Mouse (Mus musculus) liver, postnatal 0 days (tissue): ENCODE data around the gene Tubb4a. TPM values are rescaled to one million over a fixed set of nuclear protein-coding genes. Genes with fewer than 3 reads are reported as not detected.
A peak's percentile ranks its signal among the peaks of the same experiment; 100 is the strongest.
"Not testable (repeated sequence)": the region's sequence is repeated elsewhere in the genome, so short reads cannot be mapped to it uniquely, and the experiment has no call there.

Source experiments
- ATAC-seq: fragments of 200-750 bp; cut with Nextera tagmentation; 2 replicates; pipeline ENCODE4 v1.8.0; 2017; ENCODE audit warnings: mild to moderate bottlenecking, moderate library complexity
- DNase-seq: peaks from one replicate; pipeline ENCODE4 v3.0.0-alpha.2; 2016
- H3K27ac ChIP-seq: fragments of 300-500 bp; sonication (generic); 2 replicates; pipeline ENCODE4 v1.5.1; 2014; ENCODE audit warnings: antibody characterized with exemption, moderate library complexity, mild to moderate bottlenecking, low read depth
- H3K27me3 ChIP-seq: fragments of 300-500 bp; sonication (generic); 2 replicates; pipeline ENCODE4 v1.6.1; 2014; ENCODE audit warnings: low read length, control low read depth, mixed read lengths; ENCODE audit not compliant: insufficient read depth
- H3K36me3 ChIP-seq: fragments of 300-500 bp; sonication (generic); replicated peaks from 2 replicates; pipeline ENCODE4 v1.6.1; 2014; ENCODE audit warnings: mild to moderate bottlenecking, control low read depth, low read length, moderate library complexity, mixed read lengths; ENCODE audit not compliant: insufficient read depth
- H3K4me1 ChIP-seq: fragments of 300-500 bp; sonication (generic); 2 replicates; pipeline ENCODE4 v1.6.1; 2014; ENCODE audit warnings: antibody characterized with exemption, mild to moderate bottlenecking, control low read depth; ENCODE audit not compliant: insufficient read depth
- H3K4me2 ChIP-seq: fragments of 300-500 bp; sonication (generic); 2 replicates; pipeline ENCODE4 v1.6.1; 2014; ENCODE audit warnings: low read depth, mild to moderate bottlenecking, low read length, moderate library complexity, mixed read lengths
- H3K4me3 ChIP-seq: fragments of 300-500 bp; sonication (generic); 2 replicates; pipeline ENCODE4 v1.5.1; 2014; ENCODE audit warnings: low read depth, low read length
- H3K9ac ChIP-seq: fragments of 300-500 bp; sonication (generic); replicated peaks from 2 replicates; pipeline ENCODE4 v1.6.1; 2014; ENCODE audit warnings: mild to moderate bottlenecking, moderate library complexity
- H3K9me3 ChIP-seq: fragments of 300-500 bp; sonication (generic); 2 replicates; pipeline ENCODE4 v1.6.1; 2016; ENCODE audit warnings: mild to moderate bottlenecking, control low read depth, low read length, mixed read lengths
- CTCF ChIP-seq: sonication (generic); IDR thresholded peaks from 2 replicates; pipeline ENCODE4 v1.5.1; 2016; ENCODE audit warnings: antibody characterized with exemption, low read depth
- EP300 ChIP-seq: IDR thresholded peaks from 2 replicates; pipeline ENCODE4 v1.6.1; 2016; ENCODE audit warnings: antibody characterized with exemption, low read depth, mild to moderate bottlenecking
- WGBS: fragments of 180-500 bp; shearing (Covaris S2); extraction: QIAGEN DNeasy Blood & Tissue Kit; methylation state at CpG from one replicate; pipeline ENCODE4 v1.1.7; 2014; ENCODE audit not compliant: insufficient replicate concordance; 5-methylcytosine and 5-hydroxymethylcytosine counted together
- polyA plus RNA-seq: library from polyadenylated mRNA; unstranded; fragments of >200 nt; fragmentation: Nextera tagmentation; extraction: Ambion mirVana; gene quantifications from 2 replicates; pipeline ENCODE4 v1.2.1, GENCODE M21; 2015

Tubb4a gene
- 0.23 and 0.30 TPM in 2 replicates for polyA plus RNA-seq

- TF ChIP-seq EP300 (no peak), CTCF (no peak)
- H3K27ac ChIP-seq = no peak within 1 kb of the TSS
- 6% methylated on average over 31 of the region's 31 CpGs for WGBS
- no peaks in the 10 kb centered on the region for H3K36me3 ChIP-seq
- DNase-seq = no peak
- no peak within 1 kb of the TSS for H3K9ac ChIP-seq
- peaks cover 5% of the 10 kb centered on the region for H3K4me1 ChIP-seq
- peak within 1 kb of the TSS; percentile 38; the same call in 1 of the 2 replicates for H3K4me2 ChIP-seq
- peaks cover 21% of the 10 kb centered on the region for H3K27me3 ChIP-seq
- no peak for ATAC-seq
- H3K4me3 ChIP-seq = no peak within 1 kb of the TSS
- no peaks in the 10 kb centered on the region for H3K9me3 ChIP-seq
Measured at GRCm38 (mm10) chr17:57087049-57087832, at the start of gene Tubb4a. TSS of gene Tubb4a (minus strand) at chr17:57087782.

GRCm38 (mm10) chr17:57135635-57136034 is 48.1 kb upstream of the Tubb4a start:
- DNase-seq (no peak), ATAC-seq (no peak)
- Histone ChIP-seq H3K4me1 (no peaks in the 10 kb centered on the region), H3K9me3 (no peaks in the 10 kb centered on the region), H3K36me3 (no peaks in the 10 kb centered on the region), H3K9ac (no peak overlapping the region), H3K4me2 (no peak overlapping the region), H3K27ac (no peak overlapping the region), H3K27me3 (no peaks in the 10 kb centered on the region), H3K4me3 (no peak overlapping the region)
- no peak for TF ChIP-seq CTCF
- TF ChIP-seq EP300 = no peak
- 74% methylated on average over 3 of the region's 3 CpGs for WGBS

GRCm38 (mm10) chr17:57134693-57135092 is 47.1 kb upstream of the Tubb4a start:
- Histone ChIP-seq H3K4me1 (no peaks in the 10 kb centered on the region), H3K36me3 (no peaks in the 10 kb centered on the region), H3K27me3 (no peaks in the 10 kb centered on the region), H3K9ac (no peak overlapping the region), H3K4me3 (no peak overlapping the region), H3K27ac (no peak overlapping the region), H3K9me3 (no peaks in the 10 kb centered on the region), H3K4me2 (no peak overlapping the region)
- DNase-seq (no peak), ATAC-seq (no peak)
- 53% methylated on average over 2 of the region's 2 CpGs for WGBS
- TF ChIP-seq EP300 = no peak
- TF ChIP-seq CTCF = no peak

GRCm38 (mm10) chr17:57134021-57134420 is 46.4 kb upstream of the Tubb4a start:
- not testable (repeated sequence) for H3K9me3 ChIP-seq, H3K4me1 ChIP-seq, DNase-seq, ATAC-seq, H3K9ac ChIP-seq, H3K36me3 ChIP-seq, H3K27me3 ChIP-seq, H3K4me3 ChIP-seq, H3K4me2 ChIP-seq, H3K27ac ChIP-seq
- 0 out of 2 replicates have a peak, but pooled peaks have one; percentile 15 for TF ChIP-seq EP300
- 13% methylated on average over 3 of the region's 3 CpGs for WGBS

GRCm38 (mm10) chr17:57131793-57132192 is 44.2 kb upstream of the Tubb4a start:
- Histone ChIP-seq H3K4me2 (no peak overlapping the region), H3K9me3 (no peaks in the 10 kb centered on the region), H3K4me1 (no peaks in the 10 kb centered on the region), H3K9ac (no peak overlapping the region), H3K4me3 (no peak overlapping the region), H3K27ac (no peak overlapping the region), H3K27me3 (no peaks in the 10 kb centered on the region), H3K36me3 (no peaks in the 10 kb centered on the region)
- no peak for DNase-seq
- 59% methylated on average over 1 of the region's 1 CpGs for WGBS
- peak; percentile 41; the same call in 1 of the 2 replicates for ATAC-seq
- TF ChIP-seq EP300 (peak; percentile 90), CTCF (no peak)

GRCm38 (mm10) chr17:57125853-57126622 is 38.5 kb upstream of the Tubb4a start:
- Histone ChIP-seq H3K4me3 (no peak overlapping the region), H3K9ac (no peak overlapping the region), H3K27ac (no peak overlapping the region), H3K9me3 (no peaks in the 10 kb centered on the region), H3K4me1 (no peaks in the 10 kb centered on the region), H3K4me2 (no peak overlapping the region), H3K27me3 (no peaks in the 10 kb centered on the region), H3K36me3 (no peaks in the 10 kb centered on the region)
- no peak for TF ChIP-seq CTCF
- no peak for TF ChIP-seq EP300
- 62% methylated on average over 3 of the region's 3 CpGs for WGBS
- ATAC-seq (no peak), DNase-seq (no peak)
